Mouse (Mus musculus) E14TG2a.4 (cell line): ENCODE data around the gene Hoxd4.

Experiments
- H3K27me3 ChIP-seq: 2 replicates; pipeline ENCODE4 v1.6.1; 2014; ENCODE audit warnings: low read length, control low read depth; ENCODE audit not compliant: insufficient read depth
- H3K36me3 ChIP-seq: 2 replicates; pipeline ENCODE4 v1.6.1; 2014; ENCODE audit warnings: low read length, control low read depth; ENCODE audit not compliant: insufficient read depth
- H3K4me1 ChIP-seq: replicated peaks from 2 replicates; pipeline ENCODE4 v1.6.1; 2014; ENCODE audit warnings: low read depth, low read length, control low read depth
- H3K4me3 ChIP-seq: replicated peaks from 2 replicates; pipeline ENCODE4 v1.5.1; 2014; ENCODE audit warnings: mild to moderate bottlenecking, low read length
- H3K9me3 ChIP-seq: 2 replicates; pipeline ENCODE4 v1.6.1; 2014; ENCODE audit warnings: low read length, control low read depth
- CTCF ChIP-seq: conservative IDR thresholded peaks from 2 replicates; pipeline ENCODE4 v1.5.1; 2014; ENCODE audit warnings: low read length
- NANOG ChIP-seq: IDR thresholded peaks from 2 replicates; pipeline ENCODE4 v1.6.1; 2014; ENCODE audit warnings: borderline replicate concordance, low read length, mixed read lengths
- POU5F1 ChIP-seq: IDR thresholded peaks from 2 replicates; pipeline ENCODE4 v1.6.1; 2014; ENCODE audit warnings: low read length, borderline replicate concordance

Gene Hoxd4

DNA sequence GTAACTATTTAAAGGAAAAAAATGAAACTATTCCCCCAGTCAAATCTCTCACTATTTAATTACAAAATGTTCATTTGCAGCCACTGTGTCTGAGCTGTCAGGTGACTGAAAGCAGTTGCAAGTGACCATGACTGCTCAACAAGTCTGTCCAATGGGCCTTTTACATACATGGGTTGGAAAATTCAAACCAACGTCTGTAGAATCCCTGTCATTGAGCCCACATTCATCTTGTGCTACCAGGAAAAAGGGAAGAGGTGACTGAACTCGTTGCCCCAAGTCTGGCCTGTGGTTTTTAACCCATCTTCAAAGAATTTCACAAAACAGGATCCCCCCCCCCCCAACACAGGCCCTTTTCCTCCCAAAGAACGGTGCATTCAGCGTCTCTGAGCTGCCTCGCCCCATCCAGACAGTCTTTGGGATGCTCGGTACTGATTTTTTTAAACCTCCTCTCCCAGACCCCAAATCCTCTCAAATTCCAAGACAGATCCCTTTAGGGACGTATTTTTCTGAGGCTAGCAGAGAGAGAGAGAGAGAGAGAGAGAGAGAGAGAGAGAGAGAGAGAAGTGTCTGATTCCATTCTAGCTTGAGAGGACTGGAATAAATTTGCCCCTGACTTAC lies 15.8 kb upstream of the Hoxd4 start:
- Histone ChIP-seq H3K27me3 (peaks cover 100% of the 10 kb centered on the region), H3K4me1 (peaks cover 53% of the 10 kb centered on the region), H3K4me3 (no peak overlapping the region), H3K9me3 (no peaks in the 10 kb centered on the region), H3K36me3 (no peaks in the 10 kb centered on the region)
- TF ChIP-seq POU5F1 (no peak), NANOG (no peak), CTCF (no peak)

DNA sequence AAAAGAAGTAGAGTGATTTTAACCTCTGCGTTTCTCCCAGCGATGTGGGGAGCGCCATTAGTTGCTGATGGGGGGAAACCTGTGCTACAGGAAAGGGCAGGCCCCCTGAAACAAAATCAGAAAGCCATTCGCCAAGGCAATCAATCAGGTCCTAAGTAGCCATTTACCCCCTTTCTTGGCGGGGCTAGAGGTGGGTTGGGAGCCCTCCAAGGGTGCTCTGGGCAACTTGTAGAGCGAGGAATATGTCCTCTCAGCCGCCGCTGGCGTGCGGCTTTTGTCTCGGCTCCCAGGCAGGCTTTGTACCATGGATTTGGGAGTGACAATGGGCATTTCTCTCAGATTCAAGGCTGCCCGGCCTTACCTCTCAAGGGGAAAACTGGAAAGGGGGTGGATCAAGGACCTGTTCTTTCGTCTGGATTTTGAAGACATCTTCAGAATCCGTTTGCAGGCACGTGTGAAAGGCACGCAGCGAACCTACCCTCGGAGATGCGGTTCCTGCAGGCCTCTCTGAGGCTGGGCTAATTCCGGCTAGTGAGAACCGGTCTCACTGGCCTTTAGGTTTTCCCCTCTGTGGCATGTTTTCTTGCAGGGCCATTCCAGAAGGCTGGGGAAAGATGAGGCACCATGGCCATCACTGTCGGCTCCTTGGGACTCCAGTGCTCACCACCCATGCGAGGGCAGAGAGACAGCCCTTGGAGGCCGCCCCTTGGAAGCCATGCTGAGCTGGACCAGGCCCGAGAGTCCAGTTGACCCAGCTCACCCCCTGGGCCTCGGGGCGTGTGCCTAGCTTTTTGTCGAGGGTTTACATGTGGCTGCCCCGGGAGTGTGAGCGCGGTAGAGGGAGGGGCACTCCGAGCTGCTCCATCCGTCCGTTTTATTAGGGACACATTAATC lies 15.0 kb upstream of the Hoxd4 start:
- no peak overlapping the region for H3K4me3 ChIP-seq
- H3K36me3 ChIP-seq = no peaks in the 10 kb centered on the region
- peaks cover 48% of the 10 kb centered on the region for H3K4me1 ChIP-seq
- no peaks in the 10 kb centered on the region for H3K9me3 ChIP-seq
- H3K27me3 ChIP-seq = peaks cover 100% of the 10 kb centered on the region
- TF ChIP-seq CTCF (no peak), POU5F1 (no peak), NANOG (no peak)

DNA sequence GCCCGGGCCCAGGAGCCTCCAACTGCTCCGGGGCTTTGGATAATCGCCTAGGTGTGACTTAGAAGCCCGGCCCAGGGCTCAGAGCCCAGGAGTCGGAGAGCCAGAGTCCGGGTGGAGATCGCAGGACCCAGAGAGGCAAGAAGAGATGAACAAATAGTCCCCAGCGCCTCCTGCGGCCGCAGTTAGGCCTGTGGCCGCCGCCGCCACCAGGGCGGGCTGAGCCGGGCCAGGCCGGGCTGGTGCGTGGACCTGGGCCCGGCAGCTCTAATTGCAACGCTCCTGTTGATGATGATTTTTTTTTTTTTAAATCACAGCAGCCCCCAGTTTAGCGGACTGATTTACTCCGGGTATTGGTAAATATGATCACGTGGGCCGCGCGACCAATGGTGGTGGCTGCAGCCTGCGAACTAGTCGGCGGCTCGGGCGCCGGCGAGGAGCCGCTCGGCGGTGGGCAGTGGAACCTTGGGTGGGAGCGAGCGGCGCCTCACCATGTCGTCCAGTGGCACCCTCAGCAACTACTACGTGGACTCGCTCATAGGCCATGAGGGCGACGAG lies 14.1 kb upstream of the Hoxd4 start, which contains the start of gene Hoxd9:
Gene Hoxd9 (plus strand): TSS at position 161 of the 555 bp plus-strand sequence.
- Histone ChIP-seq H3K4me3 (peak within 1 kb of the TSS; percentile 64), H3K27me3 (peaks cover 97% of the 10 kb centered on the region), H3K9me3 (no peaks in the 10 kb centered on the region), H3K36me3 (no peaks in the 10 kb centered on the region), H3K4me1 (peaks cover 38% of the 10 kb centered on the region)
- TF ChIP-seq CTCF = no peak

DNA sequence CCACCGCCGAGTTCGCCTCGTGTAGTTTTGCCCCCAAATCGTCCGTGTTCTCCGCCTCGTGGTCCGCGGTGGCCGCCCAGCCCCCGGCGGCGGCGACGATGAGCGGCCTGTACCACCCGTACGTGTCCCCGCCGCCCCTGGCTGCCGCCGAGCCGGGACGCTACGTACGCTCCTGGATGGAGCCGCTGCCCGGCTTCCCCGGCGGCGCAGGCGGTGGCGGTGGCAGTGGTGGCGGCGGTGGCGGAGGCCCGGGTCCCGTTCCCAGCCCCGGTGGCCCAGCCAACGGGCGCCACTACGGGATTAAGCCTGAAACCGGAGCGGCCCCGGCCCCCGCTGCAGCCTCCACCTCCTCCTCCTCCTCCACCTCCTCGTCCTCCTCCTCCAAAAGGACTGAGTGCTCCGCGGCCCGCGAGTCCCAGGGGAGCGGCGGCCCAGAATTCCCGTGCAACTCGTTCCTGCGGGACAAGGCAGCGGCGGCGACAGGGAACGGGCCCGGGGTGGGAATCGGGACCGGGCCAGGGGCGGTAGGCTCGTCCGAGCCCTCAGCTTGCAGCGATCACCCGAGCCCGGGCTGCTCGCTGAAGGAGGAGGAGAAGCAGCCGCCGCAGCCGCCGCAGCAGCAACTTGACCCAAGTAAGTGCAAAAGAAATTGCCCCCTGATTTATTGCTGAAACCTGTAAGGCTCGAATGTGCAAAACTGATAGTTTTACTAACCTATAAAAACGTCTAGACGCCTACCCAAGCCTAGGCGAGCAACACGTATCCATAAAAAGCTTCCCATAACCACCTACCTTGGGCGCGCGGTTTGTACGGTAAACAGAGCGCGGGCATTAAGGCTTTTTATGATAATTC lies 13.3 kb upstream of the Hoxd4 start:
- H3K36me3 ChIP-seq = no peaks in the 10 kb centered on the region
- H3K4me1 ChIP-seq = peaks cover 31% of the 10 kb centered on the region
- peaks cover 97% of the 10 kb centered on the region for H3K27me3 ChIP-seq
- H3K9me3 ChIP-seq = no peaks in the 10 kb centered on the region
- no peak for TF ChIP-seq POU5F1
- no peak for TF ChIP-seq CTCF
- TF ChIP-seq NANOG = no peak
- peak overlapping the region; percentile 64 for H3K4me3 ChIP-seq

DNA sequence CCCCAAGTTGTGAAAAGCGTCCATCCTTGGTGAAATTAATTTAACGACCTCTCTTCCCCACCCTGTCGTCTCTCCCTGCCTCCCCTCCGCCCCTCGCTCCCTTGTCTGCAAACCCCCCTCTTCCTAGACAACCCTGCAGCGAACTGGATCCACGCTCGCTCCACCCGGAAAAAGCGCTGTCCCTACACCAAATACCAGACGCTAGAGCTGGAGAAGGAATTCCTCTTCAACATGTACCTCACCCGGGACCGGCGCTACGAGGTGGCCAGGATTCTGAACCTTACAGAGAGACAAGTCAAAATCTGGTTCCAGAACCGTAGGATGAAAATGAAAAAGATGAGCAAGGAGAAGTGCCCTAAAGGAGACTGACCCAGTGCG lies 12.7 kb upstream of the Hoxd4 start:
- H3K9me3 ChIP-seq = no peaks in the 10 kb centered on the region
- TF ChIP-seq CTCF (no peak), POU5F1 (no peak), NANOG (no peak)
- H3K36me3 ChIP-seq = no peaks in the 10 kb centered on the region
- peaks cover 34% of the 10 kb centered on the region for H3K4me1 ChIP-seq
- peaks cover 97% of the 10 kb centered on the region for H3K27me3 ChIP-seq
- peak overlapping the region; percentile 64; the same call in 1 of the 2 replicates for H3K4me3 ChIP-seq

DNA sequence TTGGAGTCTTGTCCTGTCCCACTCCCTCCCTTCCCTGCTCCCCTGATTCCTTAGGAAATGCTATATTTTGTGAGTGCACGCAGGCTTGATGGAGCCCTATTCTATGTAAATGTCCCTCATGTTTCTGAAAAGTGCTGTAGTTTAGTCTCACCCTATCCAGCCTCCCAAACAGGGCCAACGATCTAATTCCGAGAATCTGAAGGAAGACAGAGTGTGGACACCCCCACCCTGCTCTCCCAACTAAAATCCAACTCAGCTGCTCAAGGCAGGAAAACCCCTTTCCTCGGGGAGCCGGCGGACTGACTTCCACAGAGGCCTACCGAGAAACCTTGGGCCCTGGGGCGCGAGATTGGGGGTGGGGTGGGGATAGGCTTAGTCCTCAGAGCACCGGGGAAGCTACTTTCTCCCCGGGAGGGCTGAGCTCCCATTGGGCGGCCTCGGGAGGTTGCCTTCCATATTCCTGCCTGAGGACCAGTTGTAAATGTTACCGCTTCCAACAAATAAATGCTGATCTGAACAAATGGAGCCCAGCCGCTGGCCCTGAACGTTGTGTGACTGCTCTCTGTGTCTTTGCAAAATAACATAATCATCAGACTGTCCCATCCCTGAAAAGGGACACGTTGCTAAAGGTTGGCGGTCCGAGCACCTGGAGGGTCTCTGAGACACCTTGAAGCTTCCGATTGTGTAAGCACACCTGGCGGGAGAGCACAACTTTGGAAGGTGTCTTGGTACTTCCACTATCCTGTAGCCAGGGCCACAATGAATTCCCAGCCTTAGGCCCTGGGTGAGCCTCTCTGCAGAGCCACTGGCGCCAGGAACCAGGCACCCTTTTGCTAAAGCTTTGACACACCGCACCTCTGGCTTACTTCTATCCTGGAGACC lies 11.8 kb upstream of the Hoxd4 start:
- Histone ChIP-seq H3K4me3 (no peak overlapping the region), H3K4me1 (peaks cover 40% of the 10 kb centered on the region), H3K36me3 (no peaks in the 10 kb centered on the region), H3K27me3 (peaks cover 96% of the 10 kb centered on the region), H3K9me3 (no peaks in the 10 kb centered on the region)
- no peak for TF ChIP-seq NANOG
- no peak for TF ChIP-seq POU5F1
- no peak for TF ChIP-seq CTCF

DNA sequence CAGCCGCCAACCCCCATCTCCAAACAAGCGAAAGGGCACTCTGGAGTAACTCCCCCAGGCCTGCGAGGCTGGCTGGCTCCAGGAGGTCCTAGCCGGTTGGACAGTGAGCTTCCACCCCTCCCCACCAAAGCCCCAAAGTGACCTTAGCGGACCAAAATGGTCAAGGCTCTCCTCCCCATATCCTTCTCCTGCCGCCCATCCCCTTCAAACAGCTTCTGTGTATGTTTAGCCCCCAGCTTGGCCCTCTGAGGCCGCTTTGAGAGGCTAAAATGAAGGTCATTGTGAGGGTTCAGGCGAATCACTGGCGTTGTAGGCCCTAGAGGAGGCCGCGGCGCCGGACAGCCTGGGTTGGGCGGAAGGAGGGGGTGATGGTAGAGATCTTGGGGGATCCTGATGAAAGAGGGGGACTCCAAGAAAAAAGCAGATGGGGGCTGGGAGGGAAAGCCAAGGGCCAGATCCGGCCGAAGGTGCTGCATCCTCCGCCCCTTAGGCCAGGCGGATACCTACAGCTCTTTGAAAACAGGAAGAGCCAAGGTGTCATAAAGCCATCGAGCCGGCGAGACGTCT lies 11.1 kb upstream of the Hoxd4 start:
- no peaks in the 10 kb centered on the region for H3K36me3 ChIP-seq
- peak overlapping the region; percentile 13; the same call in 1 of the 2 replicates for H3K4me3 ChIP-seq
- peaks cover 40% of the 10 kb centered on the region for H3K4me1 ChIP-seq
- H3K9me3 ChIP-seq = no peaks in the 10 kb centered on the region
- TF ChIP-seq NANOG (no peak), POU5F1 (no peak), CTCF (no peak)
- H3K27me3 ChIP-seq = peaks cover 90% of the 10 kb centered on the region
